Comparison of ENCODE assay signal across 8 mouse cellular contexts in the genomic region with DNA sequence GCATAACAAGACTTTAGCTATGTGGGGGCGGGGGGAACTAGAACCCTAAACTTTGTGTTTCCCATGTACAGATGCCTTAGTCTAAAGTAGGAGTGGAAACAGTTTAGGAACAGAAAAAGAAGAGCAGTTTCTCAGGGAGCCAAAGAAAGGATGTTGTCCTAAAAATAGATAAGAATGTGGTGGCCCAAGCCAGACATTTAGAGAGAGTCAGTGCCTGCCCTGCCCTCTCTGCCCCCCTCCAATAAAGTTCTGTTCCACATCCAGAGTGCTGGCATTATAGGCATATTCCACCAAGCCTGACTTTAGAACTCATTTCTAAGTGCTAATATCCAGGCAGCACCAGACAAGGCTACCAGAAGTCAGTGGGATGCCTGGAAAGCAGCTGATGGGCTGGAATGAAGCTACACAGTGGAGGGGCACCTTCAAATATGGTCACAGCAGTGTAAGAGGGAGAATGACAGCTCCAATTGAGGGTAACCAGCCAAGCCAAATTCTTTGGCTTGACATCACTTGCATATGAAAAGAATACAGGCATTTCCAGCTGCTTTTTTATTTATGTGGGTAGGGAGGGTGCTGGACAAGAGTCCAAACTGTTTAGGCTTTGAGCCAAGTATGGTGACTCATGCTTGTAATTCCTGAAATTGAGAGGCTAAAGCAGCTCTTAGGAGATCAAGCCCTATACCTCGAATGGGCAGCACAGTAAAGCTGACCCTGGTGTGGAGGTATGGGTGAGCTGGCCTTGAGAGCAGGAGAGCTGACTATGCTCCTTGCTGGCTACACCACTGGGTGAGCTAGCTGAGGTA. TPM values are rescaled to one million over a fixed set of nuclear protein-coding genes. Genes with fewer than 3 reads are reported as not detected.
A peak's percentile ranks its signal among the peaks of the same experiment; 100 is the strongest.
DNase-seq lines count a peak whose midpoint lies in the region; ATAC-seq and TF ChIP-seq lines count a peak whose summit lies in the region.

No protein-coding gene starts in this region.

- WGBS in liver, adult 2 months: 49% methylated on average over 2 of the region's 2 CpGs
- WGBS in heart, embryonic 14.5 days: 41% methylated on average over 2 of the region's 2 CpGs

- peak overlapping the region; percentile 7; the same call in 1 of the 2 replicates for H3K9ac ChIP-seq in liver, adult 2 months (ENCODE audit: low read depth, low read length)
- peak overlapping the region; percentile 42 for H3K9ac ChIP-seq in heart, embryonic 14.5 days (ENCODE audit: low read length)

- ATAC-seq in heart, embryonic 14.5 days (ENCODE audit: insufficient number of reproducible peaks, insufficient read depth, low FRiP score, low read depth): peak; percentile 83

- no peaks in the 10 kb centered on the region for H3K9me3 ChIP-seq in heart, embryonic 14.5 days (ENCODE audit: control insufficient read depth, low read length)

- H3K27me3 ChIP-seq in liver, adult 2 months (ENCODE audit: control insufficient read depth, insufficient read depth, low read length): no peaks in the 10 kb centered on the region
- H3K27me3 ChIP-seq in heart, embryonic 14.5 days (ENCODE audit: control insufficient read depth, insufficient read depth, low read length): no peaks in the 10 kb centered on the region

- peak overlapping the region; percentile 13 for H3K4me2 ChIP-seq in heart, embryonic 14.5 days (ENCODE audit: low read length)

- TF ChIP-seq CTCF in liver, adult 2 months (IDR thresholded peaks at IDR 0.05; ENCODE audit: low read depth, low read length): no peak

- H3K4me1 ChIP-seq in liver, adult 2 months (ENCODE audit: control insufficient read depth, insufficient read depth, low read length): peaks cover 8% of the 10 kb centered on the region
- peaks cover 5 to 18% of the 10 kb centered on the region in 2 experiments for H3K4me1 ChIP-seq in heart, embryonic 14.5 days (ENCODE audit: control insufficient read depth in 2 of 2, insufficient read depth in 2 of 2, low read length in 2 of 2)

- no peak for TF ChIP-seq POLR2A in liver, adult 2 months (IDR thresholded peaks at IDR 0.05; ENCODE audit: extremely low read depth, insufficient read depth, low read length)

- peak overlapping the region; percentile 20; the same call in 1 of the 2 replicates for H3K27ac ChIP-seq in liver, adult 2 months (replicated peaks; ENCODE audit: insufficient read depth, low read depth, low read length)
- H3K27ac ChIP-seq in heart, embryonic 14.5 days (replicated peaks in 1 of 2; ENCODE audit: control insufficient read depth in 1 of 2, insufficient read depth in 1 of 2, low read depth in 2 of 2, low read length in 2 of 2): peak overlapping the region; percentile 85 to 97

- no peak overlapping the region for H3K4me3 ChIP-seq in liver, adult 2 months (ENCODE audit: insufficient read depth, low read depth, low read length)
- no peak overlapping the region for H3K4me3 ChIP-seq in heart, embryonic 14.5 days (ENCODE audit: control insufficient read depth in 1 of 2, insufficient read depth in 1 of 2, low read depth in 1 of 2, low read length in 2 of 2)

- H3K36me3 ChIP-seq in liver, adult 2 months (ENCODE audit: control insufficient read depth, insufficient read depth, low read length): no peaks in the 10 kb centered on the region
- H3K36me3 ChIP-seq in heart, embryonic 14.5 days (ENCODE audit: control insufficient read depth, insufficient read depth, low read length): no peaks in the 10 kb centered on the region

- H3K79me2 ChIP-seq in liver, adult 2 months (ENCODE audit: control insufficient read depth, insufficient read depth, low read length): no peaks in the 10 kb centered on the region

- peak; percentile 81 for DNase-seq in liver, adult 2 months (ENCODE audit: extremely low read depth, low read depth, low spot score)
- DNase-seq in liver: no peak
- DNase-seq in brain, adult 2 months (ENCODE audit: low read depth, low spot score): peak; percentile 78
- DNase-seq in kidney, postnatal 36 days: peak; percentile 57 to 80
- no peak for DNase-seq in T-cell, adult 2 months (ENCODE audit: low spot score)
- no peak for DNase-seq in layer of hippocampus, adult 9-11 months
- no peak for DNase-seq in left cerebral cortex, adult 8-10 months (ENCODE audit: low spot score in 2 of 2)

RNA-seq across cellular contexts. Expression of a gene that starts 6.6 kb away (rescaled TPM):
- total RNA-seq in liver, adult 2 months (2014; rRNA removed): 42.9 and 43.1 TPM in 2 replicates
- polyA plus RNA-seq in liver, adult 2 months (2012; rRNA removed): 21.1 and 21.6 TPM in 2 replicates
- 48.4 and 53.5 TPM in 2 replicates for polyA plus RNA-seq in heart, embryonic 14.5 days (2014; fragmentation: Nextera tagmentation; extraction: Ambion mirVana)
- 10 to 100 TPM; 40.4 to 57.3 (median 48.1) TPM for total RNA-seq in left cerebral cortex, adult 8-10 months (2022)

RNA-seq across cellular contexts. Expression of a gene that starts 24.7 kb away (rescaled TPM):
- total RNA-seq in liver, adult 2 months (2014; rRNA removed): 59.8 and 65.7 TPM in 2 replicates
- 12.8 and 14.8 TPM in 2 replicates for polyA plus RNA-seq in liver, adult 2 months (2012; rRNA removed)
- polyA plus RNA-seq in heart, embryonic 14.5 days (2014; fragmentation: Nextera tagmentation; extraction: Ambion mirVana): 14.6 and 16.3 TPM in 2 replicates
- total RNA-seq in left cerebral cortex, adult 8-10 months (2022): 100 to 1,000 TPM in 1 of 4 experiments, 10 to 100 TPM in 3; 89.3 to 101 (median 94.8) TPM

RNA-seq across cellular contexts. Expression of a gene that starts 33.1 kb away (rescaled TPM):
- 25.5 and 26.2 TPM in 2 replicates for total RNA-seq in liver, adult 2 months (2014; rRNA removed)
- polyA plus RNA-seq in liver, adult 2 months (2012; rRNA removed): 17.4 and 24.1 TPM in 2 replicates
- polyA plus RNA-seq in heart, embryonic 14.5 days (2014; fragmentation: Nextera tagmentation; extraction: Ambion mirVana): 62.6 and 66.1 TPM in 2 replicates
- 100 to 1,000 TPM; 213 to 277 (median 242) TPM for total RNA-seq in left cerebral cortex, adult 8-10 months (2022)

Comparison
In these comparisons a context has a peak if more than half of its experiments do, and no peak if none do; other contexts are left out.
1. DNase-seq: peak in liver, adult 2 months (single experiment), brain, adult 2 months (single experiment) and kidney, postnatal 36 days (2 of 2); none in liver (single experiment), T-cell, adult 2 months (single experiment), layer of hippocampus, adult 9-11 months (single experiment) and left cerebral cortex, adult 8-10 months (0 of 2).